Mouse (Mus musculus): ENCODE data around the gene Palm2. TPM values are rescaled to one million over a fixed set of nuclear protein-coding genes. Genes with fewer than 3 reads are reported as not detected.
"Not testable (repeated sequence)": the region's sequence is repeated elsewhere in the genome, so short reads cannot be mapped to it uniquely, and the experiment has no call there.

Gene Palm2
- total RNA-seq (2021): 24.2 and 36.0 TPM in 2 replicates
- long read RNA-seq, experiment 1: 0 reads
- long read RNA-seq, experiment 2, partial matches to known transcripts: 0 of 1 reads
- long read RNA-seq, experiment 2, other reads (novel, unspliced or antisense): 1 of 1 reads

DNA sequence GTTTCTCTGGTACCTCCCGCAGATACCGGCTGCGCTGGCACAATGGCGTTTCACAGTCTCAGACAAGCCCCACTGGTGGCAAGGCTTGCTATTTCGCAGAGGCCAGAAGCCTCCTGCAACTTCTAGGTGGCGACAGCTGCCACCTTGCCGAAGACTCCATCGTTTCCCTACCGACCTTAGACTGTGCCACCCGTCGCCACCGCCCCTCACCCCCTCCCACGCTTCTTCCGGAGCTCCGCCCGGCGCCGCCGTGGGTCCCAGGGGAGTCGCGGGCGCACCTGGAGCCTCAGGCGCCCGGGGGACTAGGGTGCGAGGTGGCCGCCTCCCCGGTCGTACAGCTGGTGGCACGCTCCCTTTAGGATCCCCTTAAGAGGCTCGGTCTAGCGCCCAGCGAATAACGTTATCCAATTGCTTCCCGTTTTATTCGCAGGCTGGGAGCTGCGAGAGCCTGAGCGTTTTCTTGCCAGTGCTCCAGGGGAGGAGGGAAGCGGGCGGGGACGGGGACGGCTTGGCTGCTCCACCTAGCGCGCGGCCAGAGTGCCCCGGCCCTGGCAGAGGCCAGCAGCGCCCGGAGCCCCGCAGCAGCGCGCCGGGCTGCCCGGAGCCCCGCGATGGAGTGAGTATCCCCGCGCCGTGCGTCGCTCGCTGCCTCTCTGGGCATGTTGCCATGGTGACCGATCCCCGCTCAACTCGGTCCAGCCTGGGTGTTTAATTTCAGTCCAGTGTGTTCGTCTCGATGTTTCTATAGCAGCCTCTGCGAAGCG is at the start of gene Palm2:
TSS of gene Palm2 (plus strand) at position 307 of the 764 bp plus-strand sequence.
- DNase-seq: peak; percentile 70

DNA sequence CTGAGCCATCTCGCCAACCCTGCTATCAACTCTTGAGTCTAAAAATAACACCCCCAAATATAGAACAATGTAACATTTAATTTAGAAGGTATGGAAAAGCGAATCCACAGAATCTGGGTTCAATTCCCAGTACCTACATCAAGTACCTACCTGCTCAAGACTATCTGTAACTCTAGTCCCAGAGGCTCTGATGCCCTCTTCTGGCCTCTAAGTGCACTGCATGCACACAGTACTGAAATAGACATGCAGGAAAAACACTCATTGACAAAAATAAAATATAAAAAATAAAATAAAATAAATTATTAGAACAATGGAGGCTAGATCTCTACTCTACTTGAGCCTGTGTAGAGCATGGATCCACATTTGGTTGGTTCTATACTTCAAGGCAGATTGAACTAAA is 49.7 kb upstream of the Palm2 start:
- DNase-seq: peak; percentile 11

DNA sequence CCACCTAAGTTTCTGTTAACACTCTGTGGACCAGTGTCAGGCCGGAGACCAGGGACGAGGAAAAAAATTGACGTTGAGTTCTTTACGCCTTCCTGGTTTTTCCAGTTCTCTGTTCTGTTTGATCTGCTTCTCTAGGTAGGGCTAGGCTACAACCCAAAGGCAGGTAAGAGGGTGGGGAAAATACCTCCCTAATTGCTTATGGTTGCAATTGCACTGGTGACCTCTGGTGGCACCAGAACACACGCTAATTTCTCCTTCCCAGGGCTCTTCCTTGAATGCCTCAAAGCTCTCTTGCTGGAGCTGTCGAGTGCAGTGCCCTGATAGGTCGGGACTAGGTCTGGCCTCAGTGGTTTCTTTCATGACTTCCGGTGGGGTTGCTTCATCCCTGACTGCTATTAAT is 42.9 kb upstream of the Palm2 start:
- no peak for DNase-seq

DNA sequence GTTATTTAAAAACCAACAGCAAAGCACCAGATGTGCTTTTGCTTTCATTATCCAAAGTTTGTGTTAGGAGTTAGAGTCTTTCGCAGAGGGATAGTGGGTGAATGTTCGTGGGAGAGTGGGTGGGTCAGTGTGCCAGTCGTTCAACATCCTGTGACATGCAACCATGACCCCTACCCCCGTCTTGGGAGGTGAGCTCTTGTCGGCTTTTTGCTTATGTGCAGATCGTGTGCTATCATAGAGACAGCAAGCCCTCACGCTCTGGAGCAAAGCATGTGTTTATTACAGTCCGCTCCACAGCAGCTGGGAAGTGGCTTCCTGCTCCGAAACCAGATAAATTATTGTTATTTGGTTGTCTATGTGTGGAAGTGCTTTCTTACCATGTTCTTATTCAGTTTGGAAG is 37.6 kb upstream of the Palm2 start:
- no peak for DNase-seq

DNA sequence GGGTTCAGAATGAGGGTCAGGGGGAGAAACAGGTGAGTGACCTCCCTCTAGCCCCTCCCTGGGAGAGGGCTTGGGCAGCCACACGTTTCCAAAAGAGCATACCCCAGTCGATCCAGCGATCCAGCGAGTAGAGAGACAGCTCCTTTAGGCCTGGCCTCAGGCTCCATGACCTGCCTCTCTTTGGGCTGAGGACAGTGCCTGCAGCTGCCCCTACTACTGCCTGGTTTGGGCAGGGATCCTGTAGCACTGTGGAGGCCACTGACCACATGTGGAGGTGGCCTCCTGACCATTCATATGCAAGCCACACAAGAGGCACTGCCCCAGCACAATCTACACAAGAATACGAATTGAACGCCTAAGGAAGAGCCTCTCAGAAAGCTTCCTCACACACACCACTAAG is 21.7 kb upstream of the Palm2 start:
- DNase-seq: not testable (repeated sequence)

DNA sequence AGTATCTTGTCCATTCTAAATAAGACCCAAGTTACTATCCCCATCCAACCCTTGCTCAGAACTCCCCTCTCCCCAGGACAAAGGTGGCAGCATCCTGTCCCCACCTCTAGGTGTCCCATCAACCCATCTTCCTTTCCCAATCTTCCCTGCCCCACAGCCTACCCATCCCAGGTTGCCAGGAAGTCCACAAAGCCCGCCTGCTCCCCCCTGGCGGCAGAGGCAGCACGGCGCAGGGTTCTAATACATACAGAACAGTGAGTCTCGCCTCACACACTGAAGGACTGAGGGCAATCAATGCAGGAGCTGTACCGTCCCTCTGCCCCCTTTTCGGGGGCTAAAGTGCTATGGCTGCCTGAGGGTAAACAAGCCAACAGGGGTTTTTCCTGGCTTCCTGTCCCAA is 21.0 kb upstream of the Palm2 start:
- no peak for DNase-seq

DNA sequence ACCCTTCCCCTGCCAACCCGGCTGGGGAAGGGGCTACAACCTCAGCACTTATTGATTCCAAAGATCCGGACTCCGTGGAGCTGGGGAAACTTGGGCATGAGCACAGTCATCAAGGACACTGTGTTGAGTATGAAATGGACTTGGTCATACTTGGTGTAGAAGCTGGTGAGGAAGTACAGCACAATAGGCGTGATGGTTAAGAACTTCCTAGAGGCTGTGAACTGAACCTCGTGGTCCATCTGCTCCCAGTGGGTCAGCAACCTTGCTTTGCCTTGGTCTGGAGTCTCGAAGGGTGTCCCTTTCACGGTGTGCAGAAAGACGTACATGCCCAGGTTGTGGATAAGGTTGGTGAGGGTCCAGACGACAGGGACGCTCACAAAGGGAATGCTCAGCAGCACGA is 20.4 kb upstream of the Palm2 start:
- DNase-seq: not testable (repeated sequence)

DNA sequence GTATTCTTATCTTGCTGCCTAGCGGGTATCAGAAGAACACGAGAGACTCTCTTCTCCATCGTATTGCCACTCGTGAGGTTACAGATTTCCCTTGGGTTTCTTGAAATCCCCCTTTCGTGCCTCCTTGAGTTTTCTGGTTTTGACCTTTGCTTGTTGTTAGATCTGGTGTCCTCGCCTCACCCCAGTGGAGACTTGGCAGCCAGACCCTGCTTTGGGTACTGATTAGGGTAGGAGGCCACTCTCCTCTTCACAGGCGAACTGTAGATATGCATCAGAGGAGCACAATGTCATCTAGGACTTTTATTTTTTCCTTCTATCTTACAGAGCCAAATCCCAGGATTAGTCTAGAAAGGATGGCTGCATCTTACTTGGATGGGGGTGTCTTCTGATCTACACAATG is 10.0 kb upstream of the Palm2 start:
- peak; percentile 12 for DNase-seq

DNA sequence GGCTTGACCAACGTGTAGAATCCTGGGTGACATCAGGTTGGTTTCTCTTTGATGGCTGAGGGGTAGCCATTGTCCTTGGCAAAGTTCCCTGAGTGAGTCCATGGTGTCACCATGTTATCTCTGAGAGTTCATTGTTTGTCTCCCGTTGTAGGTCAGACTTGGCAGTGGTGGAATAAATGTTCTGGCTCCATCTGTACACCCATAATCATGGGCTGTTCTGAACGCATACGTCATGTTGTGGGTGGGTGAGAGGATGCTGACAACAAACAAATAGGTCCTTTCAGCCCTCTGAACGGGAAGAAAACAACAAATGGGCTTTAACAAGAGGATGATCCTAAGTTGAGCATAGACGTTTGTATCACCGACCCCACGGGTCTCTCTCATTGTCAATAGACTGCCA is 5.7 kb upstream of the Palm2 start:
- no peak for DNase-seq

DNA sequence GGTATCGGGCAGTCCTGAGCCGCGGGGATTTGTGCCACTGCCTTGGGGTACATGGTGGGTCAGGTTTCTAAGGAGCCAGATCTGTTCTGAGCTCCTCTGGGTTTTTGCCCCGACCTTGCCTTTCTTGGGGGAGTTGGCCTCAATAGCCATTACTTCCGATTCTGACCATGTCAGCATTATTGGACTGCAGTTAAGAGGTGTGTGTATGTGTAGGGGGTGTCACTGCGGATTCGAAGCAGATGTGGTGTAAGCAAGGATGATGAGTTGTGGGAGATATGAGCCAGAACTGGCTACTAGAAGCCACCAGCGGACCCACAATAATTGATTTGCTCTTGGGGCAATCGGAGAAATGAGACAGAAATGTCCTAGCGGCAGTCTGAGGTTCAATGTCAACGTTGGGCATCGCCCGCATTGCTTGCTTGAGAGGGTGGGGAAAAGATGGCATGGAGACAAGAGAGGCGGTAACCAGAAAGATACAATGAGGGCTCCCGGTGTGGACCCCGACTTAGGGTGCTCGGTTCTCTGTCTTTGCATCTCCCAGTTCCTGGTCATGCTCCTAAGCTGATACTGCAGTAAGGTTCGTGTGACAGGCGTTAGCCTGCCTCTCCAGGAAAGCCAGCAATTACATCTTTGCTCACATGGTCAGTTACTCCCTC is 786 bp downstream of the Palm2 start:
- no peak for DNase-seq

DNA sequence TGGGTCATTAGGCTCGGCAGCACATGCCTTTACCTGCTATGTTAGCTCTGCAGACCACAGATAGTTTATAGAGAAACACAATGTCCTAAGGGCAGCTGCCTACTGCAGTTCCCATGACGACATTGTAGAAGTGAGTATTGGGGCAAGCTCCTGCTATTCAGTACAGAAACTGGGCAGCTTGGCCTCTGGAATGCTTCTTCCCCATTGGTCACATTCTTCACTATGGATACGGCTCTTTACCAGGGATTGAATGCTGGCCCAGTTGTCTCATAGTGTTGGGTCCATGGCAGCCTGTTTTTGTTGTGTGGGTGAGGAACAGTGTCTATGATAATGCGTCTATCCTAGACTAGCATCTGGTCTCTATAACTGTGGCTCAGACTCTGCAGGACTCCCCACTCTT is 2.2 kb downstream of the Palm2 start:
- no peak for DNase-seq

DNA sequence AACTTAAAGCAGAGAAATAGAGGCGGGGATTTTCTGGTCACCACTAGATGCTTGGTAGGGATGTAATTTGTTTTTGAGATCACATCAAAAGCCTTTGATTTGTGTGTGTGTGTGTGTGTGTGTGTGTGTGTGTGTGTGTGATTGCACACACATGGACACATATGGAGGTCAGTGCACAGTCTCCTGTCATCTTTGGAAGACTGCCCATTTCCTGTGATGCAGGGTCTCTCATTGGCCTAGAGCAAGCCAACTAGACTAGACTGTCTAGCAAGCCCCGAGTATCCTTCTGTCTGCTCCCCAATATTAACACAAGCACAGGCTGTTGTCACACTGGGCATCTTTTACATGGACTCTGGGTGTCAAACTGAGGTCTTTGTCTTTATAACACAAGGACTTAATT is 12.0 kb downstream of the Palm2 start:
- no peak for DNase-seq

DNA sequence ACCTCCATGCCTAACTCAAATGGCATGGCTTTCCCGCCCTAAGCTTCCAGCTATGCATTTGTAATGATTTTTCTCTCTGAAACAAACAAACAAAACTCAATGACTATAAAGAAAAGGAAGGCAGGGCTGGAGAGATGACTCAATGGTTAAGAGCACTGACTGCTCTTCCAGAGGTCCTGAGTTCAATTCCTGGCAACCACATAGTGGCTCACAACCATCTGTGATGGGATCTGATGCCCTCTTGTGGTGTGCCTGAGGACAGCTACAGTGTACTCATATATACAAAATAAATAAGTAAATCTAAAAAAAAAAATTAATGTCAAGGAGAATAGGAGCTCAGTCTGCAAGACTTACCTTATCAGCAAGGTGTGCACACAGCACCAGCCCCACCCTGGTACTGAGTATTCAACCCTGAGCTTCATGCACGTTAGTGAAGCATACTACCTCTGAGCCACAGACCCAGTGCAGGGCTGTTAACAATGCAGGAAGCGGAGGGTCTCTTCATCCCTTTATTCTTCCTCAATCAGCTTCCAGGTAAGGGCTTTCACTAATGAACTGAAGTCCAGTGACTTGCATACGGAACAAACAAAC is 12.9 kb downstream of the Palm2 start:
- no peak for DNase-seq

DNA sequence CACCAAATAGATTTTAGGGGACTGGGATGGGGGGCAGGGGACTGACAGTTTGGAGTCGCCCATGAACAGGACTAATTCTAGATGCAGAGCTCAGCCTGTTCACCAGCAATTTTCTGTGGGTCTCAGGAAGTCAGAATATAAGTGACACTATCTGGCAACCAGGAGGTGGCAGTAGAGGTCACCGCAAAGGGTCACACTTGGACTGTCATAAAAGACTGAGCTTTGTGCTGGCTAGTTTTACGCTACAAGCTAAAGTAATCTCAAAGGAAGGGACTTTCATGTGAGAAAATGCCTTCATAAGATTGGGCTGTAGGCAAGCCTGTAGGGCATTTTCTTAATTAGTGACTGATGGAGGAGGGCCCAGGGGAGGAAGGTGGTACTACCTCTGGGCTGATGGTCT is 17.8 kb downstream of the Palm2 start:
- peak; percentile 76 for DNase-seq

DNA sequence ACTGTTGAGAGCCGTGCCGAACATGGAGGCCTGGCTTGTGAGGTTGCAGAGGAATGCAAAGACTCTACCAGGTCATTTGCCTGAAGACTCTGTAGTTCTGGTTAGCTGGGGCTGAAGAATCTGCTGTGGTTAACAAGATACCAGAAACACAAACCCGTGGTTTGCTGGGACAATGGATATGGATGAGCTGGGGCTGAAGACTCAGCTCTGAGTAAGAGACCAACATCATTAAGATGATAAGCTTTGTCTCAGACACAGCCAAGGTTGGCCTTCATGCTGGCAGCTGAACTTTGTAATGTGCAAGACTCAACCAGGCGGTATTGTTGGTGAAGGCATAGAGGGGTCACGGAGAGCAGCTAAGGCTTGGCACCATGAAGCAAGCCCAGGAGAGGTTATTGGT is 18.6 kb downstream of the Palm2 start:
- DNase-seq: no peak

DNA sequence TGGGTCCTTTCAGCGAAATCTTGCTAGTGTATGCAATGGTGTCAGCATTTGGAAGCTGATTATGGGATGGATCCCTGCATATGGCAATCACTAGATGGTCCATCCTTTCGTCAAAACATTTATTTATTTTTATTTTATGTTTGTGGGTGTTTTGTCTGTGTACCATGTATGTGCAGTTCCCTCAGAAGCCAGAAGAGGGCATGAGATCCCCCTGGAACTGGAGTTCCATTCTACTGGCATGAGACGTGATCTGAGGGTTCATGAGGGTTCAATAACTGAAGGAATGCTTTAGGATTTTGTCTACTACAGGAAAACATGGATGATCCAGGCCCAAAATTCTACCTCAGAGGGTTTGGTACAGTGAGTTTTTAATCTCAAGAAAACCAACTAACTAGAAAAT is 28.3 kb downstream of the Palm2 start:
- DNase-seq: peak; percentile 68

DNA sequence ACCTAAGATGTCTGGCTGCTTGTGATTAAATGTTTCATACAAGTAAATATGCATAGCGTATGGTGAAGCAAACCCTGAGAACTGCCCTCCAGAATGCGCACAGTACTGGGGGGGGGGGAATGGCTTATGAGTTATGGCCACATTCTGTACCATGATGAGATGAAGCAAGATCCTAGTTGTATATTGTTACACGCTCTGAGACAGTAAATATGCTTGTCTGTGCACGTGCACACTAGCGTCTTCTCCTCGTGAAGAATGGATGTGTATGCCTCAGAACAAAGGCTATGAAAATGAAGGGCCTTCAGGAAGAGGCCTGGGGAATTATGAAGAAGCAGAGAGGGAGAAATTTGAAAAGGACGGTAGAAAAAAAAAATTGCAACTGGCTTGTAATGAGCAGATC is 48.4 kb downstream of the Palm2 start:
- no peak for DNase-seq

DNA sequence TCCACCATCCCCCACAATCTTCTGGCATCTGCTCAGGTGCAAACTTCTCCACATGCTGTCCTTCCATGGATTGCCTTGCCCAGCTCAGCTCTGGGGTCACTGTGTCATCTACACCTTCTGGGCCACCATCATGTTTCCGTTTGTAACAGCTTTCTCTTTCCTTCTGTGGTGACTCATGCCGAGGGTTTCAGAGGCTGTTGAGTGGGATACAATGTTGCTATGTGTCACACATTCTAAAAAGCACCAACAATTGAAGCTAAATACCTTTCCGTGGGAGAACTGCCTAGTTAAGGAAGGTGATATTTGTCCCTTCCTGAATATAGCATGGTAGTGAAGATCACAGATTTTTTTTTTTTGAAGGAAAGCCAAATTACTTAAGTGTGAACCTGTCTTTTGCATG is 52.3 kb downstream of the Palm2 start:
- no peak for DNase-seq

DNA sequence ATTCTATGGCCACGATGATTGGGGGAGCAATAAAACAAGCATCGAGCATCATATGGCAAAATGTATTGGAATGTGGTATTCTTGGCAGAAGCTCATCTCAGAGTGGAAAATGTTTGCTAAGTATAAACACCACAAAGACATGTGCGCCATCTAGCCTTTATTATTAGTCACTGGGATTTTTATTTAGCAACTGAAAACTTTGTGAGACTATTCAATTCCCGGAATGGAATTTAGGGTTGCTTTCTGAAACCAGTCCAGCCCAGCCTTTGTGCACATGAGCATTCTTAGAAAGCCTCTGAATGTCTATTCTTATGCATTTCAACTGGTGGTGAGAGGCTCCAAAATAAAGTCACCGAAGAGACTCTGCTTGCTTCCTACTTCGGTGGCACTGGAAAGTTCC is 55.8 kb downstream of the Palm2 start:
- DNase-seq: no peak

DNA sequence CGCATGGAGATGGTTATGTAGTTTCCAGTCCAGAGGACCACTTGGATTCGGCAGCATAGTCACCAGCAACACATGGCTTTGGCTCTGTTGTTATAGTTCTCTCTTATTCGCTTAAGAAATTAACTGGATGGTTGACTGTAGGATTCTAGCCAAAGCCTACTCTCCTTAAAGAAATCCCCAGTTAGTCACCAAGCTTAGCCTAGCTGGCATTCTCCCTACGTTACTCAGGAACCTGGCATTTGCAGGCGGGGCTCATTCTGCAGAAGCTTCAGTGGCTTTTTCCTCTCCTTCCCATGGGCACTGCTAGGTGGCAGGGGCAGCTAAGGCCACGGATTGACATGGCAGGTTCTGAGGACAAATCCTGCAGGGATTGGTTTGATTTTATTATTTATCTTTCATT is 70.7 kb downstream of the Palm2 start:
- DNase-seq: peak; percentile 14

DNA sequence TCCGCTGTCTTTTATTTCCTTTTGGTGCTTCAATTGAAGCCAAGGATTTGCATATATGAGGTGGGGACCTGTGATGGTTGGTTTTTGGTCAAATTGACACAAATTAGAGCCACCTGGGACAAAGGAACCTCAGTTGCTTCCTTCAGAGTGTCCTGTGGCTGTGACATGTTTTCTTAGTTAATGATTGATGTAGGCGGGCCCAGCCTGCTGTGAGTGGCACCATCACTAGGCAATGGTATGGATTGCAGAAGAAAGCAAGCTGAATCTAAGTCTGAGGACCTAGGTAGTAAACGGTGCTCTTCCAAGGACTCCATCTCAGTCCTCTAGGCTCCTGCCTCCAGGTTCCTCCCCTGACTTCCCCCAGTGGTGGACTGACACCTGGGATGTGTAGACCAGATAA is 76.5 kb downstream of the Palm2 start:
- DNase-seq: no peak

DNA sequence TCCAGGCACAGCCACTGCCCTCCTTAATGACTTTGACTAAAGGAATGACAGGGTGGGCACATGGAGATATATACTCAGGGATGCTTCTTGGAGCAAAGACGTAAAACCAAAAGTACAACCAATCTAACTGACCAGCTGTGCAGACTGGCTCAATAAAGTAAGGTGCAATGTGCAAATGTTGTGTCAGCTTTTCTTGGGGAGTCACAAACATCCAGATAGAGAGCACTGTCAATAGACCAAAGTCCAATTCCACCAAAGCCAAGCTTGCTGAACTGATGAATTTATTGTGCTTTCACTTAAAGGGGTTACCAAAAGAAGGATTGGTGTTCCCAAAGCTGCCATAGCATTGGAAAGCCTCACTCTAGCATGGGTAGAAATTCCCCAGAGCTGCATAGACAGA is 77.7 kb downstream of the Palm2 start:
- no peak for DNase-seq

DNA sequence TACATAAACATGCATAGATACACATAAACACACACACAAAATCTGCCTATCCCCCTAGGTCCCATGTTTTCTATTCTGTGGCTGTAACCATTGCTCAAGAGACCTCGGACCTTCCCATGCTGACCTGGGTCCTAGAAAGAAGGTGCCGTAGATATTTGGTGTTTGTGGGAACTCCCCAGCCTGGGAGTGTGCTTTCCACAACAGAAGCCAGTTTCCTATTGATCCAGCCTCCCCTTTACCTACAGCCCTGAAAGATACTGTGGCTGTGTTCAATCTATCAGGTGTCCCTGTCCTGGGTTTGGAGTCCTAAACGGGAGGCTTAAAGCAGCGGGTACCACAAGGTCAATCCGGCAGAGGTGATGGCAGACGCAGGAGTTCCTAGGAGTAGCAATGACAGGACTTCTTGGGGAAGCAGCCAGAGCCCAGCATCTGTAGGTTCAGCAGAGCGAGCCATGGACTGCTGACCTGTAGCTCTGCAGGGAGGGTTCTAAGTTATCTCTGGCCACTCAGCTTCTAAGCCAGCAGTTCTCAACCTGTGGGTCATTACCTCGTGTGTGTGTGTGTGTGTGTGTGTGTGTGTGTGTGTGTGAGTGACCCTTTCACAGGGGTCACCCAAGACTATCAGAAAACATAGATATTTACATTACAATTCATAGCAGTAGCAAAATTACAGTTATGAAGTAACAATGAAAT is 79.3 kb downstream of the Palm2 start:
- DNase-seq: no peak
